Mouse (Mus musculus) thymus, postnatal 10 days (tissue): Measurements from ENCODE around the gene S1pr4.

Experiments
- DNase-seq, 2 experiments: peaks; one replicate each; pipeline ENCODE4 v3.0.0; 2021; ENCODE audit warnings: low spot score in 2 of 2

S1pr4 gene

DNA sequence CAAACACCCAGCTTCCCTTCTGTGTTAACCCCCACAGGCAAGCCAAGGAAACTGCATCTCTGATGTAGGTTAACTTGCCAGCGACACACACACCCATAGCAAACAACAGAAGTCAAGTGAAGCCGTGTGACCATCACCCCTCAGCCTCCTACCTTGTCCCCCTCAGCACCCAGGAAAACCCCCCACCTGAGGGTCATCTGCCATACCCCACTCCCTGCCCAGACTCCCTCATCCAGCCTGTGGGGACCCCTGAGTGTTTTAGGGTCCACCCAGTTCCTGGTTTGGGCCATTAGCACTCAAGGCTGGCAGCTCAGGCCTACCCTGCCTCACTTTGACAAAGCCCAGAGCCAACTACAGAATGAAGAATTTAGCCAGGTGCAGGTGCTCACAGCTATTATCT lies 33.9 kb downstream of the S1pr4 start:
- DNase-seq, result no peak

GRCm38 (mm10) chr10:81465265-81465645 lies 34.7 kb downstream of the S1pr4 start:
- DNase-seq, result peak in 1 of 2 experiments; percentile 2

GRCm38 (mm10) chr10:81464405-81465264 lies 35.3 kb downstream of the S1pr4 start:
- DNase-seq, result peak in 1 of 2 experiments; percentile 2

DNA sequence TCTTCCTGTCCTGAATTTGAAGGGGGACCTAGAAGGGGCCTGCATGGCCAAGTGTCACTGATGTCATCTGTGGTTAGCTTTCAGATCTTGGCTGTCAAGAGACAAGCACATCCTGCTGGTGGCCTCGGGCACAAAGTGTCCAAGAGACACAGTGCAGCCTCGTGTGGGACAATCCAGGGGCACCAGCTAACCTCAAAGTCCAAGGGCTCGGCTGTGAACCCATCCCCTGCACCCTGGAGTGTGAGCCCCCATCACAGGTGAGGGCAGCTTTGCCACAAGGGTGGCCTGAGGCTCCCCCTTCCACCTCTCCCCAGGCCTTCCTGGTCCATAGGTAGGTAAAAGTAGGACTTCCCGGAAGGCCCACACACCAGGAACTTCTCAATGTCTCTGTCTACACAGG lies 36.4 kb downstream of the S1pr4 start:
- DNase-seq, result peak in 1 of 2 experiments; percentile 2

GRCm38 (mm10) chr10:81462917-81463316 lies 37.0 kb downstream of the S1pr4 start:
- peak in 1 of 2 experiments; percentile 1 for DNase-seq

DNA sequence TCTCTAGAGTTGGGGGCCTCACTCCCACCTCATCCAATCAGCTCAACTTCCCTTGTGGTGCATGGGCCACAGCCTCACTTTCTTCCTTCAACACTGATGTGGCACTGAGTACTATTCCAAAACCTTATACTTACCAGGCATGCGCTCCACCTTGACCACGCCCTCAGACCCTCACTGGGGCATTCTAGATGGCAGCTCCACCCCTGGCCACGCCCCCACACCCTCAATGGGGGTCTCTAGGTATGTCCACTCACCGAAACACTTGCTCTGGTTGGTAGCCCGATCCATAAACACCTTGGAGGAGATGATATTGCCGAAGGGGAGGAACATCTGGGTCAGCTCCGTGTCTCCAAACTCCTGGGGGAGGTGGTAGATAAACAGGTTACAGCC lies 37.5 kb downstream of the S1pr4 start:
- DNase-seq, result no peak

DNA sequence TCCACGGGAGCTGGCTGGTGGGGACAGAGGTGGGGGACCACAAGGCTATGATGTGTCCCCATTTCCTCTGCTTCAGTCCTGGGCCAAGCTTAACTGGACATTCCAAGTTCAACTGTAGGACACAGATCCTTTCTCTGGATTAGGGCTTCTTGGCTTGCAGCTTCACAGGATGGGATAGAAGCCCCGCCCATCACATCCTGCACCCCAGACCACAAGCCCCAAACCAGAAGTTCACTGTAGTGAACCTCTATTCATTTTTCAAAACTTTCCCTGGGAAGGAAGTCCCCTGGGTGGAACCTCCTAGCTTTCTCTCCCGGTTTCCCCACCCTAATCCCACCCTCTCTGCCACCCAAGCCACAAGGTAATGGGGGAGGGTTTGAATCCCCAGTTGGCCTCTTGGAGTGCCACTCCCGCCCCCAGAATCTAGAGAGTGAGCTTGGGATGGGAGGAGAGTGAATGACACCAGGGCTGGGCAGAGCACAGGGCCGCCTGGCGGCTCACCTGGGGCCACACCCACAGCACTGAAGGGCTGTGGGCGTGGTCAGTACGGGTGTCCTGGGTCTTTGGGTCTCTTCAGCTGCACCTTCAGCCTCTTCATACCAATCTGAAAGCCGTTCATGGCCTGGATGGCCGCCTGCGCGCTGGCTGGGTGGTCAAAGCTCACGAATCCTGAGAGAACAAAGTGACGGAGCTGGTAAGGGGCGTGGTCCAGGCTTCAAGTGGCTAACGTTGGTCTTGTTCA lies 38.1 kb downstream of the S1pr4 start:
- DNase-seq, result no peak

- DNase-seq, result no peak
Measured at GRCm38 (mm10) chr10:81460951-81461350, 39.0 kb downstream of the S1pr4 start.

- DNase-seq, result no peak
Measured at GRCm38 (mm10) chr10:81460471-81460870, 39.5 kb downstream of the S1pr4 start.

DNA sequence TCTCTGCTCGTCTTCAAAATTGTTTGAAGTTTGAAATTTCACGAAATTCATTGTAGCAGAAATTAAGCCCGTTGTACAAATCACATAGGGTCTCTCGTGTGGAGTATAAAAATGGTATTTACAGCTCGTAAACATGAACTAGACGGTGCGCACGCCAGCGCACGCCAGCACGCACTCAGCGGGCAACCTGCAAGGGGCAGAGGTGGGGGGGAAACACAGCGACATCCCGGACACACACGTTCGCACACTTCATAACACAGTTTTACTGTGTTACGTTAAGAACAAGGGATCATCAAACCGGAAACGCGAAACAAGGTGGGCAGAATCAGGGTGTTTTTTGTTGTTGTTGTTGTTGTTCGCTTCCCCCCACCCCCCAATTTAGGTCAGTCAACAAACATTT lies 40.5 kb downstream of the S1pr4 start:
- no peak for DNase-seq

- DNase-seq, result no peak
Measured at GRCm38 (mm10) chr10:81458267-81458666, 41.7 kb downstream of the S1pr4 start.

DNA sequence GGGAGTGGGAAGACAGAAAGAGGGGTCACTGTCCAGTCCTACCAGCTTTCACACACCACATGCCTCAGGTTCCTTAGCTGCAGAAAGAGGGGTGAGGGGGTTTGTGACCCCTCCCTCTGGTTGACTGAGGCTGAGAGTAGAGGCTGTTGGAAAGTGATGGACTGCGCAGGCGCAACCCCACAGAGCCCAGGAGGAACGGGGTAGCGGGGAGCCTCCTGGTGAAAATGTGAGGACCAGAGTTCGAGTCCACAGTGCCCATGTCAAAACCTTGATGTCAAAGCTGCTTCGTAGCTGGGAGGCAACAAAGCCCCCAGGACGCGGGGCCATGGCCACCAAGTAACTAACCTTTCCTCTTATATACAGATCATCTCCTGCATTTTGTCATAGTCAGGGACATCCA lies 42.3 kb downstream of the S1pr4 start:
- no peak for DNase-seq

DNA sequence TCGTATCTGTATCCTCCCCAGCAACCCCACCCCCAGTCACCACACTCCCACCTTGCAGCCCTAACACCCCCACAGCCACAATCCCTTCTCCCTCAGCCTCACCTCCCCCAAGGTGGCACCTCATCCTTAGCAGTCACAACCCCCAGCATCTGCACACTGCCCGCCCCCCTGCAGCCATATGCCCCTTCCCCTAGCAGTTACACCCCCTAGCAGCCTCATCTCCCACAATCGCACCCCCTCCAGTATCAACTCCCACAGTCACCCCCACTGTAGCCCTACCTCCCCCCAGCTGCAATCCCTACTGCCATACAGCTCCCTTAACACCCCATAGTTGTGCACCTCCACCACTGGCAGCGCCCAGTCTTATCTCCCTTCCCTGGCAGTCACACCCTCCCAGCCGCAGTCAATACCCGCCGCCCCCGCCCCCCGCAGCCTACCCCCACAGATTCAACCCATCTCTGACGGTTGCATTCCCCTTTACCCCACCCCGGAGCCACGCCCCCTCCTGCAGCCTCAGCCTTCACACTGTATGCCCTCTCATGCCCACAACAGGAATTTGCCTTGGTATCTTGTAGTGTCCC lies 42.9 kb downstream of the S1pr4 start:
- no peak for DNase-seq

- no peak for DNase-seq
Measured at GRCm38 (mm10) chr10:81455181-81455895, 44.6 kb downstream of the S1pr4 start, which contains the start of gene Nfic. Gene Nfic, minus strand, starts transcription at chr10:81455635.

- no peak for DNase-seq
Measured at GRCm38 (mm10) chr10:81454106-81454505, 45.8 kb downstream of the S1pr4 start.

- no peak for DNase-seq
Measured at GRCm38 (mm10) chr10:81452947-81453288, 47.0 kb downstream of the S1pr4 start.

GRCm38 (mm10) chr10:81452237-81452946 lies 47.5 kb downstream of the S1pr4 start:
- no peak for DNase-seq

DNA sequence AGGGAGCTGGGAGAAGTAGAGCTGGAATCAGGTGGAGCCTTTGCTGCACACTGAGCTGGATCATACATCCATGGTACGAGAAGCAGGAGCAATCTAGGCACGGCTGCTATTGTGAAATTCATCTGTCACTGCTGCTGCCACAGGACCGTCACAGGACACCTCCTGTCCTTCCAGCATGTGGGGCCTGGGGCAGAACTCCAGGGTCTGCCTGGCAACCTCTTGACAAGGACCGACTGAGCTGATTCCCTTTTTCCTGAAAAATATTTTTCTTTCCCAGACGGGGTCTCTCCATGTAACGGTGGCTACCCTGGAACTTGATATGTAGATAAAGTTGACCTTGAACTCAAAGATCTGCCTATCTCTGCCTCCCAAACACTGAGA lies 48.6 kb downstream of the S1pr4 start:
- DNase-seq, result no peak

GRCm38 (mm10) chr10:81450641-81451364 lies 49.1 kb downstream of the S1pr4 start:
- DNase-seq, result no peak

GRCm38 (mm10) chr10:81450140-81450539 lies 49.8 kb downstream of the S1pr4 start:
- DNase-seq, result peak; percentile 52 to 84
